Mouse (Mus musculus): ENCODE data around the gene Ywhaq.
A peak's percentile ranks its signal among the peaks of the same experiment; 100 is the strongest.

The Ywhaq gene

GRCm38 (mm10) chr12:21417100-21418070 is at the start of gene Ywhaq:
TSS of gene Ywhaq (minus strand) at chr12:21417637.
- DNase-seq: peak; percentile 97

DNA sequence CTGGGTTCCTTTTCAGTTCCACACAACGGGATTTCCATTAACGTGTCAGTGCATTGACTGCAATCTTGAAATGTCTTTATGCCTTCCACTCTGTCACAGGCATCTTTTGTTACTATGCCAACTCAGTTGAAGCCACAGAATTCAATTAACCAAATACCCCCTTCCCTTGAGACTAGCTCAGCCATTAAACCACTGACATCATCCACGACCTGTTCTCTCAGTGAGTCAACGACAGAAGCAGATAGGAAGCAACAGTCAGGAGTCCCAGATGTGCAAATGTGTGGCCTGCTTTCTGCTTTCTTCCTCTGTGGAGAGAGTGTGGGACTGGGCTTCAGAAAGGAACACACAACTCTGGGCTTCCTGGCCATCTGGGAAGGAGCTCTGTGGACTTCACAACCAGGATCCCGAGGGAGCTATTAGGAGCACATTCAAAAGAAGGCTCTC is 46.0 kb upstream of the Ywhaq start:
- DNase-seq: no peak

GRCm38 (mm10) chr12:21462658-21463057 is 45.2 kb upstream of the Ywhaq start:
- no peak for DNase-seq

GRCm38 (mm10) chr12:21459681-21460080 is 42.2 kb upstream of the Ywhaq start:
- DNase-seq: no peak

GRCm38 (mm10) chr12:21456021-21456420 is 38.6 kb upstream of the Ywhaq start:
- DNase-seq: no peak

DNA sequence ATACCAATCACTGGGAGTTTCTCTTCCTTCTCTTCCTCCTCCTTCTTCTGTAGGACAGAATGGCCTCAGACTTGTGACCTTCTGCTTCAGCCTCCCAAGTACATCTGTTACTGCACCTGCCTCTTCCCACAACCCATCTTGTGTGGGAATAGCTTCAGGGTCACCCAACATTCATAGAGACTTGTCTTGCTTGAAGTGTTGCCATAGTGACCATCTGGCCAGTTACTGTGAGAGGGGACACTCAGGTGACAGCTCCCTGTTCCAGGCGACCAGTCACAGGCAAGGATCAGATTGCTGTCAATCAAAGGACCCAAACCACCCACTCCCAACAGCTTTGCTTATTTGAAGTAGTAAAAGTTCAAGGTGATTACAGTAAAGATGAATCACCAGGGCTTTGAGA is 34.3 kb upstream of the Ywhaq start:
- no peak for DNase-seq

GRCm38 (mm10) chr12:21451351-21451750 is 33.9 kb upstream of the Ywhaq start:
- no peak for DNase-seq

DNA sequence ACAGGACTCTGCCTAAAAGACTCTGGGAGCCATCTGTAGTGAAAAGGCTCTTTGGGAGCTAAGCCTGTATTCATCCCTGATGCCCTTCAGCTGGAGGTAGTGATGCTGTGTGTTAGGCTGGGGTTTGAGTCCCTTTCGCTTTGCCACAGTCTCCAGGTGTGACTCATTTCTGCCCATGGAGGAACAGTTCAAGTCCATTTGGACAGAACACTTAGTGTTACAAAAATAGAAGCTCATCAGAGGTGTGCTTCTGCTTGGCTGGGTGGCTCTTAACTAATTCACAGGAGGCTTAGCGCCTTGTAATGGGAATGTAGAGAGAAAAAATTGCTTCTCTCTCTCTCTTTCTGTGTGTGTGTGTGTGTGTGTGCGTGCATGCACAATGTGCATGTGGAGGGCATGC is 26.3 kb upstream of the Ywhaq start:
- DNase-seq: no peak

- DNase-seq: no peak
Measured at GRCm38 (mm10) chr12:21441870-21442269, 24.4 kb upstream of the Ywhaq start.

GRCm38 (mm10) chr12:21439428-21439827 is 22.0 kb upstream of the Ywhaq start:
- no peak for DNase-seq

- DNase-seq: no peak
Measured at GRCm38 (mm10) chr12:21438750-21439394, 21.4 kb upstream of the Ywhaq start.

DNA sequence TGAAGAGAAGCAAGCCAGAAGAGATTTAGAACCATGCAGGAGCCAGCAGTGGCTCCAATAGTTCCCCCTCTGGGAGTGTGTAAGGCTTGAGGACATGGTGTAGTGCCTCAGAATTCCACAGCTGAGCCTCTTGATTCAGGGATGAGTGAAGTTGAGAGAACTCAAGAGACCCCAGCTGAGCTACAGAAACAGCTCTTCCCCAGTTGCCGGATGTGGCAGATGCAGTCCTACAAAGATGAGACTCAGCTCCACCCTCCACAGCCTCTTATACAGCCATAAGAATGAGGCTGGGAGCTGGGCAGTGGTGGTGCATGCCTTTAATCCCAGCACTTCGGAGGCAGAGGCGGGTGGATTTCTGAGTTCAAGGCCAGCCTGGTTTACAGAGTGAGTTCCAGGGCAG is 20.9 kb upstream of the Ywhaq start:
- DNase-seq: no peak

- no peak for DNase-seq
Measured at GRCm38 (mm10) chr12:21431950-21432349, 14.5 kb upstream of the Ywhaq start.

GRCm38 (mm10) chr12:21431039-21431438 is 13.6 kb upstream of the Ywhaq start:
- no peak for DNase-seq

DNA sequence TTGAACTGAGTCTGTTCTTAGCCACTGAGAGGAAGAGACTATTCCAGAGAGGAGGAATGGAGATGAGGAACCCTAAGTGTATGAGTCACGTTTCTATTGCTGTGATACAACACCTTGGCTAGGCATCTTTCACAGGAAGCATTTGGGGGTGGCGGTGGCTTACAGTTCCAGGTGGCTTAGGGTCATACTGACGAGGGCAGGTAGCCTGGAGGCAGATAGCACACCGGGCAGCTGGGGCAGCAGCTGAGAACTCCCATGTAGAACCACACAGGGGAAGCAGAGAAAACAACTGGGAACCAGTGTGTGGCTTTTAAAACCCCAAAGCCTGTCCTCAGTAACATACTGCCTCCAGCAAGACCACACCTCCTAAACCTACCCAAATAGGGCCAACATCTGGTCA is 12.7 kb upstream of the Ywhaq start:
- DNase-seq: no peak

GRCm38 (mm10) chr12:21429021-21429420 is 11.6 kb upstream of the Ywhaq start:
- no peak for DNase-seq

- no peak for DNase-seq
Measured at GRCm38 (mm10) chr12:21426065-21426940, 8.9 kb upstream of the Ywhaq start.

DNA sequence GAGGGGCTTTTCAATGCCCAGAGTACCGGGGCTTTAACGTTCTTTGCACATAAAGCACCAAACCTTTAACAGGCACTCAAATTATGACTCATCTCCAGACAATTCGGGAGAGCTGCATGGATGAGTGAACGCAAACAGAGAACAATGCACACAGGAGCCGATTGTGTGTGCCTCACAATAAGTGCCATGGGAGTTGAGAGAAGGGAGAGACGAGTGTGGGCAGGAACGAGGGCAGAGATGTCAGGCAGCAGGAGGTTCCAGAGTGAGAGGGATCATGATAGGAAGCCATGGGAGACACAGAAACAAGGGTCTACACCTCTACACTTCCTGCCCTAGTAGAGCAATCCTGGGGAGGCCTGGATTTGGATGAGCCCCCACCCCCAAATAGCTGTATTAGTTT is 7.2 kb upstream of the Ywhaq start:
- DNase-seq: no peak

- peak; percentile 39 for DNase-seq
Measured at GRCm38 (mm10) chr12:21418621-21419131, 1.2 kb upstream of the Ywhaq start.

- no peak for DNase-seq
Measured at GRCm38 (mm10) chr12:21418083-21418482, 646 bp upstream of the Ywhaq start.

- peak; percentile 40 for DNase-seq
Measured at GRCm38 (mm10) chr12:21416506-21416905, 931 bp downstream of the Ywhaq start.

DNA sequence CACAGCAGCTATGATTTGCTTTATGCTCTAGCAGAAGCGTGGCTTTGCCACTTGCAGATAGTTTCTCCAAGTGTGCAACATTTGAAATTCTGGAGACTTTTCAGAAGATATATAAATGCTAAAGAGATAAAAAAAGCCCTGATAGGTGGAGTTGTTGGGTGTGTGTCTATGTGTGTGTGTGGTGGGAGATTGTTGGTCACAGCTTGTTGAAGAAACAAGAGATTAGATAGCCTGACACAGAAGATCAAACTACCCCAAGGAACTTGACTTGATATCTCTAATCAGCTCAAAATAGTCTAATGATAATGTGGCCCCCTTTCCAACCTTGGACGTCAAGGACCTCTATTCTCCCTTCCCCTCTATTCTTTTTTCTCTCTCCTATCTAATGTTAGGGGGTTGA is 6.8 kb downstream of the Ywhaq start:
- DNase-seq: no peak

GRCm38 (mm10) chr12:21409651-21410050 is 7.8 kb downstream of the Ywhaq start:
- DNase-seq: no peak
